Mouse (Mus musculus) liver, embryonic 14.5 days (tissue): Measurements from ENCODE around the gene Sp140.
"Not testable (repeated sequence)": the region's sequence is repeated elsewhere in the genome, so short reads cannot be mapped to it uniquely, and the experiment has no call there.

Experiments
- CTCF ChIP-seq: IDR thresholded peaks from 2 replicates; pipeline ENCODE4 v1.5.1; 2016; ENCODE audit warnings: antibody characterized with exemption, low read depth, control low read depth
- EP300 ChIP-seq: IDR thresholded peaks from 2 replicates; pipeline ENCODE4 v1.6.1; 2016; ENCODE audit warnings: antibody characterized with exemption, low read depth

- not testable (repeated sequence) for TF ChIP-seq CTCF, EP300
Observed at GRCm38 (mm10) chr1:85651770-85652275, 51.6 kb downstream of the Sp140 start.
